Mouse (Mus musculus) bone marrow, adult 2 months (tissue): Measurements from ENCODE around the gene Prdx5. TPM values are rescaled to one million over a fixed set of nuclear protein-coding genes. Genes with fewer than 3 reads are reported as not detected.

ENCODE experiments used
- H3K27ac ChIP-seq: fragments of 200-500 bp; 2 replicates; pipeline ENCODE4 v1.5.1; 2012; ENCODE audit warnings: low read depth, mild to moderate bottlenecking, control low read depth, inconsistent platforms, low read length; ENCODE audit not compliant: control insufficient read depth, poor library complexity, insufficient read depth
- H3K4me1 ChIP-seq: fragments of 200-500 bp; 2 replicates; pipeline ENCODE4 v1.6.1; 2011; ENCODE audit warnings: low read length; ENCODE audit not compliant: control insufficient read depth, insufficient read depth
- H3K4me3 ChIP-seq: fragments of 200-500 bp; replicated peaks from 2 replicates; pipeline ENCODE3; 2011; ENCODE audit warnings: mild to moderate bottlenecking, low read depth, low read length, control low read depth; ENCODE audit not compliant: control insufficient read depth
- CTCF ChIP-seq: fragments of 200-500 bp; IDR thresholded peaks from 2 replicates; pipeline ENCODE4 v1.5.1; 2011; ENCODE audit warnings: low read length, control low read depth; ENCODE audit not compliant: control insufficient read depth, insufficient read depth
- POLR2A ChIP-seq: fragments of 200-500 bp; IDR thresholded peaks from 2 replicates; pipeline ENCODE4 v1.6.1; 2011; ENCODE audit warnings: low read depth, mild to moderate bottlenecking, control low read depth, low read length, borderline replicate concordance; ENCODE audit not compliant: control insufficient read depth
- WGBS: fragments of 180-500 bp; shearing (Covaris S2); methylation state at CpG from one replicate; pipeline ENCODE4 v1.1.7; 2018; 5-methylcytosine and 5-hydroxymethylcytosine counted together
- polyA plus RNA-seq: library from polyadenylated mRNA; stranded (reverse); fragments of >200 nt; gene quantifications from 2 replicates; pipeline ENCODE4 v1.2.4, GENCODE M21; 2011; ENCODE audit warnings: low replicate concordance; ENCODE audit not compliant: missing spikeins, insufficient read depth, insufficient read length

The Prdx5 gene
- polyA plus RNA-seq, 1 experiment, result 324 TPM

GRCm38 (mm10) chr19:6933436-6934194, 23.7 kb upstream of the Prdx5 start:
- peaks cover 2% of the 10 kb centered on the region; the same call in 1 of the 2 replicates for H3K4me1 ChIP-seq
- H3K27ac ChIP-seq, result no peak overlapping the region
- H3K4me3 ChIP-seq, result no peak overlapping the region
- TF ChIP-seq CTCF (no peak), POLR2A (no peak)
- 5% methylated on average over 58 of the region's 58 CpGs for WGBS

GRCm38 (mm10) chr19:6933102-6933435, 23.2 kb upstream of the Prdx5 start:
- no peak for TF ChIP-seq POLR2A
- no peak for TF ChIP-seq CTCF
- 45% methylated on average over 4 of the region's 4 CpGs for WGBS
- H3K4me1 ChIP-seq, result peaks cover 2% of the 10 kb centered on the region; the same call in 1 of the 2 replicates
- no peak overlapping the region for H3K27ac ChIP-seq
- H3K4me3 ChIP-seq, result no peak overlapping the region

- TF ChIP-seq POLR2A (no peak), CTCF (no peak)
- 60% methylated on average over 1 of the region's 1 CpGs for WGBS
- no peak overlapping the region for H3K4me3 ChIP-seq
Observed at GRCm38 (mm10) chr19:6932018-6932417, 22.1 kb upstream of the Prdx5 start.

GRCm38 (mm10) chr19:6931002-6931401, 21.1 kb upstream of the Prdx5 start:
- Histone ChIP-seq H3K4me3 (no peak overlapping the region), H3K4me1 (peaks cover 2% of the 10 kb centered on the region), H3K27ac (no peak overlapping the region)
- TF ChIP-seq POLR2A, result no peak
- 32% methylated on average over 2 of the region's 2 CpGs for WGBS

More at GRCm38 (mm10) chr19:6932018-6932417, 22.1 kb upstream of the Prdx5 start:
- peaks cover 2% of the 10 kb centered on the region; the same call in 1 of the 2 replicates for H3K4me1 ChIP-seq
- no peak overlapping the region for H3K27ac ChIP-seq

GRCm38 (mm10) chr19:6928080-6928479, 18.2 kb upstream of the Prdx5 start:
- WGBS, result 15% methylated on average over 9 of the region's 9 CpGs
- no peak overlapping the region for H3K4me3 ChIP-seq
- H3K27ac ChIP-seq, result no peak overlapping the region
- TF ChIP-seq CTCF (no peak), POLR2A (no peak)
- peaks cover 2% of the 10 kb centered on the region; the same call in 1 of the 2 replicates for H3K4me1 ChIP-seq

- no peak overlapping the region for H3K4me3 ChIP-seq
- WGBS, result 13% methylated on average over 26 of the region's 26 CpGs
- TF ChIP-seq CTCF (no peak), POLR2A (no peak)
- H3K4me1 ChIP-seq, result peaks cover 4% of the 10 kb centered on the region; the same call in 1 of the 2 replicates
- H3K27ac ChIP-seq, result no peak overlapping the region
Observed at GRCm38 (mm10) chr19:6926559-6927255, 16.8 kb upstream of the Prdx5 start.

- TF ChIP-seq CTCF (no peak), POLR2A (no peak)
- 29% methylated on average over 40 of the region's 40 CpGs for WGBS
- Histone ChIP-seq H3K4me3 (no peak overlapping the region), H3K4me1 (peaks cover 4% of the 10 kb centered on the region; the same call in 1 of the 2 replicates), H3K27ac (no peak overlapping the region)
Observed at GRCm38 (mm10) chr19:6925611-6926329, 15.9 kb upstream of the Prdx5 start.

- H3K27ac ChIP-seq, result no peak within 1 kb of the TSS
- 3% methylated on average over 9 of the region's 9 CpGs for WGBS
- H3K4me3 ChIP-seq, result no peak within 1 kb of the TSS
- H3K4me1 ChIP-seq, result peaks cover 4% of the 10 kb centered on the region; the same call in 1 of the 2 replicates
- TF ChIP-seq CTCF (no peak), POLR2A (no peak)
Observed at GRCm38 (mm10) chr19:6925307-6925573, 15.3 kb upstream of the Prdx5 start, which contains the start of gene Catsperz. Gene Catsperz, minus strand, starts transcription at chr19:6925380.
